Mouse (Mus musculus) kidney, postnatal 0 days (tissue): ENCODE data around the gene Hibadh. TPM values are rescaled to one million over a fixed set of nuclear protein-coding genes. Genes with fewer than 3 reads are reported as not detected.

Experiments
- ATAC-seq: fragments of 200-750 bp; cut with Nextera tagmentation; replicated peaks from 2 replicates; pipeline ENCODE4 v1.8.0; 2017; ENCODE audit warnings: low read depth, moderate number of reproducible peaks, moderate TSS enrichment, moderate library complexity; ENCODE audit not compliant: low FRiP score
- DNase-seq: peaks from one replicate; pipeline ENCODE4 v3.0.0-alpha.2; 2016; ENCODE audit warnings: low spot score
- H3K27ac ChIP-seq: fragments of 300-500 bp; sonication (generic); 2 replicates; pipeline ENCODE4 v1.5.1; 2014; ENCODE audit warnings: mild to moderate bottlenecking
- H3K27me3 ChIP-seq: fragments of 300-500 bp; sonication (generic); 2 replicates; pipeline ENCODE4 v1.6.1; 2014; ENCODE audit warnings: low read length, mixed read lengths; ENCODE audit not compliant: insufficient read depth
- H3K36me3 ChIP-seq: fragments of 300-500 bp; sonication (generic); 2 replicates; pipeline ENCODE4 v1.6.1; 2014; ENCODE audit warnings: low read length, mixed read lengths; ENCODE audit not compliant: insufficient read depth
- H3K4me1 ChIP-seq: fragments of 300-500 bp; sonication (generic); replicated peaks from 2 replicates; pipeline ENCODE4 v1.6.1; 2014; ENCODE audit warnings: antibody characterized with exemption, low read length, mixed read lengths; ENCODE audit not compliant: insufficient read depth
- H3K4me2 ChIP-seq: fragments of 300-500 bp; sonication (generic); 2 replicates; pipeline ENCODE4 v1.6.1; 2014; ENCODE audit warnings: mild to moderate bottlenecking, low read length, moderate library complexity, mixed read lengths
- H3K4me3 ChIP-seq: fragments of 300-500 bp; sonication (generic); replicated peaks from 2 replicates; pipeline ENCODE4 v1.5.1; 2014; ENCODE audit warnings: low read depth, low read length
- H3K9ac ChIP-seq: fragments of 300-500 bp; sonication (generic); 2 replicates; pipeline ENCODE4 v1.6.1; 2014; ENCODE audit warnings: low read depth, low read length
- H3K9me3 ChIP-seq: fragments of 300-500 bp; sonication (generic); replicated peaks from 2 replicates; pipeline ENCODE4 v1.6.1; 2016; ENCODE audit warnings: low read length, inconsistent platforms, mixed read lengths
- CTCF ChIP-seq: IDR thresholded peaks from 2 replicates; pipeline ENCODE4 v1.5.1; 2016; ENCODE audit warnings: antibody characterized with exemption, low read depth, mild to moderate bottlenecking, moderate library complexity
- WGBS: fragments of 180-500 bp; shearing (Covaris S2); extraction: QIAGEN DNeasy Blood & Tissue Kit; methylation state at CpG from one replicate; pipeline ENCODE4 v1.1.7; 2014; 5-methylcytosine and 5-hydroxymethylcytosine counted together
- polyA plus RNA-seq: library from polyadenylated mRNA; unstranded; fragments of >200 nt; fragmentation: Nextera tagmentation; extraction: Ambion mirVana; gene quantifications from 2 replicates; pipeline ENCODE4 v1.2.1, GENCODE M21; 2015

Gene Hibadh
- polyA plus RNA-seq, 1 experiment from 2014 or later = 217 TPM

DNA sequence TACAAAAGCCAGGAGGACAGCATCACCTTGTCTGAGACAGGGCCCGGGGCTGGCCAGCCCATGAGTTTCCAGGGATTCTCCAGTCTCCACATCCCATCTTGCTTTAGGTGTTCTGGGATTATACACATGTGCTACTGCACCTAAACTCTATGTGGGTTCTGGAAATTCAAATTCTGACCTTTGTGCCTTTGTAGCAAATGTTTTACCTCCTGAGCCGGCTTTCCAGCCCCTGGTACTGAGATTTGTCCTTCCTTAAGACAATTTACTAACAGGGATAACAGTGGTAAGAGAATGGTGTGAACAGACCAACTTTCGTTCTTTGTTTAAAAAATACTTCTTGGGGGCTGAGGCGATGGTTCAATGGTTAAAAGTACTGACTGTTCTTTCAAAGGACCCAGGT is 32.1 kb downstream of the Hibadh start:
- no peak overlapping the region for H3K27ac ChIP-seq
- 0 out of 2 replicates have a peak, but pooled peaks cover 4% of the 10 kb centered on the region for H3K4me1 ChIP-seq
- TF ChIP-seq CTCF = no peak
- DNase-seq = no peak
- H3K4me3 ChIP-seq = no peak overlapping the region
- no peak for ATAC-seq
- WGBS = 77% methylated on average over 4 of the region's 4 CpGs
- H3K27me3 ChIP-seq = no peaks in the 10 kb centered on the region
- H3K9ac ChIP-seq = no peak overlapping the region
- no peaks in the 10 kb centered on the region for H3K9me3 ChIP-seq
- no peaks in the 10 kb centered on the region for H3K36me3 ChIP-seq
- no peak overlapping the region for H3K4me2 ChIP-seq

DNA sequence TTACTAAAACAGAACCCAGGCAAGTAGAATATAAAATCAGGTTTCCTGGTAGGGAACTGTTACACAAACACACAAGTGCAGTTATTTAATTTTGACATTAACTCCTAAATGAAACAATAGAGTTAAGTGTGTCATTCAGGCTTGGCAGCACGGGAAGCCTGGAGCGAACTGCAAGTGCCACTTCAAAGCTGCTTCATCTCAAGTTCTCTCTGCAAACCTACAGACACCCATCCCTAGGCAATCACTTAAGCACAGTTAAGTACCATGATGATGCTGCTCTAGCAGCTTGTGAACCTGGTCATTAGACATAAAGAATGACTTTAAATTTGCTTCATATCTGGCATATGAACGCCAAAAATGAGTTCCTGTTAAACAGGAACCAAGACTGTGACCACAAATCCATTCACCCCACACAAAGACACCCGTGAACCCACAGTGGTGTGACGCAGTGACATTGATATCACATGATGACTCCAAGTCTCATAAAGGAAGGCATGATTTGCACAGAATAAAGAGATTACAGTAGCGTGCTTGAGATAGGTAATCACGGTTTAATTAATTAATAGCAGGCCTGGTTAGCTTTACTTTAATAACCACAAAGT is 33.3 kb downstream of the Hibadh start:
- Histone ChIP-seq H3K4me2 (no peak overlapping the region), H3K36me3 (no peaks in the 10 kb centered on the region), H3K27ac (no peak overlapping the region), H3K27me3 (no peaks in the 10 kb centered on the region), H3K9me3 (no peaks in the 10 kb centered on the region), H3K9ac (no peak overlapping the region), H3K4me3 (no peak overlapping the region), H3K4me1 (0 out of 2 replicates have a peak, but pooled peaks cover 4% of the 10 kb centered on the region)
- no peak for DNase-seq
- WGBS = 75% methylated on average over 7 of the region's 7 CpGs
- TF ChIP-seq CTCF = no peak
- ATAC-seq = no peak

DNA sequence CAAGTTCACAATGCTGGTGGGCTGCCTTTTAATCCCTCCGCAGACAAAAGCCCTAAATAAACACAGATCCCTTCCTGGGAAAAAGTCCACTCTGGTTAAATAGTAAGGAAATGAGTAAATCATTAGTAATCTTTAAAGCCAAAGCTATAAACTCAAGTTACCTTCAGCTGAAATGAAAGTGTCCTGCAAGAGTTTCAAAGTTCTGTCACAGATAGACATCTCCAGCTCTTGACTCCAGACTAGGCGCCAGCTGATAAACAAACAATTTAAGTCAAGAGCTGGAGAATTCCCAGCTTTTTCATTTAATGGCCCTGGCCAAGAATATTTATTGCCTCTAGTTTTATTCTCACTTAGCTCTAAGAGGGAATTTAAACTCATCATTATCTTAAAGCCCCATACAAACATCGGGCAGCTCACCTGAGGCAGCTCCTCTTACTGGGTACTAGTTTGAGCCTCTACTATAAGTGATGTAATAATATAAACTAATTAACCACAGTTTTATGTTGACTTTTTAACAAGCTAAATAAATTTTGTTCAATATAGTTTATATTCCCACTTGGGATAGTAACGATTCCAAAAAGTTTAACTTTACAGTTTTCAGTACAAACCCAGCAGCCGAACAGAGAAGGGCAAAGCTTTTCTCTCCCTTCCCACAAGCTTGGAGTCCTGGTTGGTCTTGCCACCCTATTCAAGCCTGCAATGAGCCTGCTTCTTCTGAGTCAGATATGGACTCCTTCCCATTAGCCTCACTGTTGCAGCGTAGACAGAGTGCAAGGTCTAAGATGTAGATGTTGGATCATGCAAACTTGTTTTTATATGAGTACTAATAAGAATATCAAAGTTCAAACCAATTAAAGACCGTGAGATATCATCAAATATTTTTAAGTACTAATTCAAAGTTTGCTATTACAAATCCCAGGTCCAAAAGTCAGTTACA is 38.2 kb downstream of the Hibadh start:
- H3K9me3 ChIP-seq = no peaks in the 10 kb centered on the region
- DNase-seq (peak; percentile 68), ATAC-seq (0 out of 2 replicates have a peak, but pooled peaks have one; percentile 25)
- no peaks in the 10 kb centered on the region for H3K36me3 ChIP-seq
- peak overlapping the region; percentile 64; the same call in 1 of the 2 replicates for H3K27ac ChIP-seq
- H3K4me2 ChIP-seq = peak overlapping the region; percentile 38; the same call in 1 of the 2 replicates
- 42% methylated on average over 7 of the region's 7 CpGs for WGBS
- no peak for TF ChIP-seq CTCF
- H3K27me3 ChIP-seq = no peaks in the 10 kb centered on the region
- no peak overlapping the region for H3K9ac ChIP-seq
- no peaks in the 10 kb centered on the region for H3K4me1 ChIP-seq
- H3K4me3 ChIP-seq = no peak overlapping the region

DNA sequence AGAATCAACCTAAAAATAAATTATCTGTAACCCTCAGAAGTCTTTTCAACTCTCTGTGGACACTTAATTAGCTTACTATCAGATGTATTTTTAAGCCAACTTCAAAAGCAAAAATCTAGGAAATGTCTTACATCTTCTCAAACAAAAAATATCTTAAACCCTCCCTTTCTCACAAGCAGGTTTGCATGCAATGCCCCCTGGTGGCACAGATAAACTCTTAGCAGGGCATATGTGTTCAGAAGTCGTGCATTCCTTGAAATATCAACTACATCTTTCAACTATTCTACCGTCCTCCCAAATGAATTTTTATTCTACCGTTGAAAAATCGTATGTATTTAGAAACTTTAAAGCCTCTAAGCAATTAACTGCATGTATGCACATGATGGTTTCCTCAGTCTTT is 39.1 kb downstream of the Hibadh start:
- H3K27ac ChIP-seq = no peak overlapping the region
- no peaks in the 10 kb centered on the region for H3K9me3 ChIP-seq
- H3K27me3 ChIP-seq = no peaks in the 10 kb centered on the region
- no peak overlapping the region for H3K4me3 ChIP-seq
- peak; percentile 80 for DNase-seq
- no peak overlapping the region for H3K9ac ChIP-seq
- H3K4me1 ChIP-seq = no peaks in the 10 kb centered on the region
- WGBS = 18% methylated on average over 4 of the region's 4 CpGs
- no peak for ATAC-seq
- no peaks in the 10 kb centered on the region for H3K36me3 ChIP-seq
- no peak overlapping the region for H3K4me2 ChIP-seq
- peak; percentile 83 for TF ChIP-seq CTCF

DNA sequence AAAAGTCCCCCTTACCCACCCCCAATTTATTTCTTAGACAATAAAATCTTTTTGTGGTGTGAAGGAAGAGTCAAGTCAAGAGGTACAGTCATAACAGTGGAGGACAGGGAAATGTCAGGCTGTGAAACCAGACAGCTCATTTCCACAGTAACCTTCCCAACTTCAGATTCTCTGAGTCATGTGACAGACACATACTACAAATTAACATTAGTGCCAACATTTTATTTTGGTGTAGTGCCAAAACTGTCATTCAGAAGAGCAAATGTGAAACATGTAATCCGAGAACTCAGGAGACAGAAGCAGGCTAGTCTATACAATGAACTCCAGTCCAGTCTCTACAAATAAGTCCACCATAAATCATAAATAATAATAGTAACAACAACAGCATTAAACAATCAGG is 45.4 kb downstream of the Hibadh start:
- Histone ChIP-seq H3K9me3 (no peaks in the 10 kb centered on the region), H3K4me2 (no peak overlapping the region), H3K9ac (no peak overlapping the region), H3K4me1 (no peaks in the 10 kb centered on the region), H3K27me3 (no peaks in the 10 kb centered on the region), H3K36me3 (no peaks in the 10 kb centered on the region), H3K27ac (no peak overlapping the region), H3K4me3 (no peak overlapping the region)
- ATAC-seq = no peak
- no peak for DNase-seq
- TF ChIP-seq CTCF = no peak
- WGBS = 85% methylated on average over 1 of the region's 1 CpGs

DNA sequence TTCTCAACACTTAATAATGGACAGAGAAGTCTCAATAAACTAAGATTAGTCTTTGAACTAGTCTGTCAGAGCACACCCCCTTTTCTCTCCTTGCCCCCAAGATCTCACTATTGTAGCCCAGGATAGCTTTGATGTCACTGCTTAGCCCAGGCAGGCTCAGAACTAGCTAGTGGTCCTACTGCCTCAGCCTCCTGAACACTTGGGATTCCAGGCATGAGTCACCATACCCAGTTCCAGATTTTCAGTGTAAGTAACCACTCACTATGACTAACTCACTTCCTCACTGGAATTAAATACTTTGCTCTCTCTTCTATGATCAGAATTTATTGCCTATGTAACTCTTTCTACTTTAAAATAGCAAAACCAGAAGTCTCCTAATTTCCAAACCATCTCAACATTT is 53.6 kb downstream of the Hibadh start:
- H3K9me3 ChIP-seq = no peaks in the 10 kb centered on the region
- H3K27ac ChIP-seq = no peak overlapping the region
- H3K9ac ChIP-seq = no peak overlapping the region
- ATAC-seq = no peak
- no peak for TF ChIP-seq CTCF
- no peak for DNase-seq
- 0 out of 2 replicates have a peak, but pooled peaks cover 3% of the 10 kb centered on the region for H3K36me3 ChIP-seq
- H3K27me3 ChIP-seq = no peaks in the 10 kb centered on the region
- H3K4me1 ChIP-seq = 0 out of 2 replicates have a peak, but pooled peaks cover 5% of the 10 kb centered on the region
- H3K4me2 ChIP-seq = no peak overlapping the region
- H3K4me3 ChIP-seq = no peak overlapping the region
